Mouse (Mus musculus): ENCODE results near the gene Zmat5.

DNA sequence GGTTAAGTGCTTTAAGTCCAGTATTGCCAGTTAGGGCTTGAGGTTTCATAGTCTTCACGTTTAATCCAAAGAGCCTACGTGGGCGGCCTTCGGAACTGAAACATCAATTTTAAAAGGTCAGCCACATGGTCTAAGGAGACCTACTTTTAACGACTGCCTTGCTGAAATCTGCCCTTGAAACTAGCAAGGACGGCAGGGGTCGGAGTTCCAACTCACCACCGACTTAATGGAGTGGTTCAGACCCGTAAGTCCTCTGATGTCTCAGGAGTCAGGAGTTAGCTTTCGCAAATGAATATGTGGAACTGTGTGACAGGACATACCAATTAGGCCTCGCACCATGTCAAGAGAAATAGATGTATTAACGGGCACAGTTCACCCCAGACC, 798 bp upstream of the Zmat5 start:
- TF ChIP-seq POLR2A (IDR thresholded peaks at IDR 0.05; ENCODE audit: borderline replicate concordance, control insufficient read depth, low read depth, low read length) = no peak
- TF ChIP-seq CTCF (IDR thresholded peaks at IDR 0.05; ENCODE audit: control insufficient read depth, insufficient read depth, low read length) = no peak
